Mouse (Mus musculus): ENCODE results near the gene Mpzl2.

DNA sequence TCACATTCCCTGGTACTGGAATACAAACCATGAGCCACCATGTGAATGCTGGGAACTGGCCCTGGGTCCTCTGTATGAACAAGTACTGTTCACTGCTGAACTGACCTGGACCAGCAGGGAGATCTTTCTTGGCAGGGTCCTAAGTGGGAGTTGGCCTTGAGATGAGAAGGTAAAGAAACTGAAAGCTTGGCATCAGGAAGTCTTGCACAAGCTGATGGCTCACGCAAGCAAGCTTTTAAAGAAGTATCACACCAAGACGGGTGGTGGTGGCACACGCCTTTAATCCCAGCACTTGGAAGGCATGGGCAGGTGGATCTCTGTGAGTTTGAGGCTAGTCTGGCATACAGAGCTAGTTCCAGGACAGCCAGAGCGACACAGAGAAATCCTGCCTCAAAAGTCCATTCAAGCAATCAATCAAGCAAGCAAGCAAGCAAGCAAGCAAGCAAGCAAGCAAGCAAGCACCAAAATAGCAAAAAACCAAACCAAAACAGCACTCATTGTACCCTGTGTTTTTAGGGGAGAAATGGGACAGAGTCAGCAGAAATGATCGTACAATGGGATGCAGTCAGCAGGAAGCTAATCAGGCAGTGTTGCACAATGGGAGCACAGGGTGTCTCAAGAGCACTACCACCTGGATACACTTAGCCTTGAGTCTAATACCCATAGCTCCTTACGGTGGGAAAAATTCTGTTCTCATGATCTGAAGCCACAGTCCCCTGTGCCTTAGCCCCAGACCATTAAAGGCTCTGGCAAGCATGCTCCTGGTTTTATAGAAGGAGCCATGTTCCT is 55.7 kb downstream of the Mpzl2 start:
- TF ChIP-seq CTCF (IDR thresholded peaks at IDR 0.05; ENCODE audit: low read depth, low read length): no peak
- TF ChIP-seq POLR2A (IDR thresholded peaks at IDR 0.05; ENCODE audit: insufficient read depth, low read length): no peak
- TF ChIP-seq EP300 (IDR thresholded peaks at IDR 0.05; ENCODE audit: insufficient read depth, low read depth, low read length): no peak
